9 mouse cellular contexts compared by ENCODE assay signal in the genomic region with DNA sequence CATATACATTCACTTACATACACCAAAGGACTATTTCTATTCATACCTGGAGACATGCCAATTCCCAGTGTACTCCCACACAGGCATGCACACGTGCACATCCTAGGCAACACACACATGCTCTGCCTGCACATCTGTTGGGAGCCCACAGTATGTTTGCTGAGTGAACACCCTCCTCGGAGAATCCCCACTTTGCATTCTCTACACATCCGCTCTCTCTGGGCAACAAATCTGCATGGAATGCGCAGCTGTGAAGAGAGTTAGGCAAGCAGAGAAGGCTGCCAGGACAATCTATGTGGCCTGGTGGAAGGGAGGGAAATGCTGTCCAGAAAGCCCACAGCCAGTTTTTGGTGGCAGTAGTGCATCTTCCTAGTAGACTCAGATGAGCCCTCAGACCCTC.
DNase-seq lines count a peak whose midpoint lies in the region; ATAC-seq lines count a peak whose summit lies in the region.
"Had no signal": no experiment of that assay in that cellular context is flagged by ENCODE, and none has a peak within 500 bp of the region (broad histone marks: within the 10 kb centered on the region; RNA-seq: fewer than 3 reads in every experiment).

No protein-coding gene starts in this region.

- no peak overlapping the region for H3K4me3 ChIP-seq in liver, embryonic 15.5 days (replicated peaks)
- H3K4me3 ChIP-seq: limb, embryonic 13.5 days had no signal

- no peaks in the 10 kb centered on the region for H3K36me3 ChIP-seq in liver, embryonic 15.5 days (replicated peaks)
- H3K36me3 ChIP-seq: limb, embryonic 13.5 days had no signal

- no peaks in the 10 kb centered on the region for H3K9me3 ChIP-seq in liver, embryonic 15.5 days (replicated peaks)
- H3K9me3 ChIP-seq: limb, embryonic 13.5 days had no signal

- peak overlapping the region; percentile 35 for H3K4me2 ChIP-seq in liver, embryonic 15.5 days
- H3K4me2 ChIP-seq: limb, embryonic 13.5 days had no signal

- 70% methylated on average over 4 of the region's 4 CpGs for WGBS in liver, embryonic 15.5 days (ENCODE audit: insufficient replicate concordance)

- ATAC-seq in liver, embryonic 15.5 days (ENCODE audit: insufficient read depth): no peak
- no peak for ATAC-seq in megakaryocyte progenitor cell, adult 5-6 weeks (replicated peaks; ENCODE audit: poor library complexity)
- ATAC-seq in erythroid progenitor cell, adult 5-6 weeks (replicated peaks; ENCODE audit: low FRiP score, poor library complexity, severe bottlenecking): no peak

- H3K4me1 ChIP-seq in liver, embryonic 15.5 days (replicated peaks): peaks cover 21% of the 10 kb centered on the region

- peak overlapping the region; percentile 41; the same call in 1 of the 2 replicates for H3K27ac ChIP-seq in liver, embryonic 15.5 days (replicated peaks)
- H3K27ac ChIP-seq: limb, embryonic 13.5 days had no signal

- DNase-seq in left cerebral cortex, postnatal 10 days (ENCODE audit: extremely low spot score in 1 of 2, low spot score in 2 of 2): peak; percentile 50 to 61
- no peak for DNase-seq in left cerebral cortex, postnatal 36 days (ENCODE audit: low spot score in 2 of 2)
- peak; percentile 51 for DNase-seq in brain, adult 2 months (ENCODE audit: low read depth, low spot score)
- DNase-seq in heart, adult 8-10 months (ENCODE audit: low spot score): peak; percentile 40
- no peak for DNase-seq in spleen, postnatal 10 days (ENCODE audit: low spot score in 2 of 2)

- no peak overlapping the region for H3K9ac ChIP-seq in liver, embryonic 15.5 days
- H3K9ac ChIP-seq: limb, embryonic 13.5 days had no signal

- intact Hi-C loops in left cerebral cortex, postnatal 10 days (cut with DNase I): no loop called here
- intact Hi-C loops in left cerebral cortex, postnatal 36 days (cut with DNase I): no loop called here

- peaks cover 4% of the 10 kb centered on the region; the same call in 1 of the 2 replicates for H3K27me3 ChIP-seq in liver, embryonic 15.5 days
- H3K27me3 ChIP-seq: limb, embryonic 13.5 days had no signal

Comparison
In these comparisons a context has a peak if more than half of its experiments do, and no peak if none do; other contexts are left out.
1. DNase-seq: peak in left cerebral cortex, postnatal 10 days (2 of 2), brain, adult 2 months (single experiment) and heart, adult 8-10 months (single experiment); none in left cerebral cortex, postnatal 36 days (0 of 2) and spleen, postnatal 10 days (0 of 2).